Mouse (Mus musculus): Measurements from ENCODE around the gene Cd200r1. TPM values are rescaled to one million over a fixed set of nuclear protein-coding genes. Genes with fewer than 3 reads are reported as not detected.

Gene Cd200r1
- polyA plus RNA-seq (2012; rRNA removed) (0.86 and 1.1 TPM in 2 replicates), polyA plus RNA-seq (2014; fragmentation: Nextera tagmentation; extraction: Ambion mirVana) (2.7 and 2.8 TPM in 2 replicates)

GRCm38 (mm10) chr16:44765555-44766319 is at the start of gene Cd200r1:
Cd200r1 (plus strand) TSS chr16:44765736.
- no peak for DNase-seq (ENCODE audit: low spot score)
- WGBS: 77% methylated on average over 22 of the region's 22 CpGs

DNA sequence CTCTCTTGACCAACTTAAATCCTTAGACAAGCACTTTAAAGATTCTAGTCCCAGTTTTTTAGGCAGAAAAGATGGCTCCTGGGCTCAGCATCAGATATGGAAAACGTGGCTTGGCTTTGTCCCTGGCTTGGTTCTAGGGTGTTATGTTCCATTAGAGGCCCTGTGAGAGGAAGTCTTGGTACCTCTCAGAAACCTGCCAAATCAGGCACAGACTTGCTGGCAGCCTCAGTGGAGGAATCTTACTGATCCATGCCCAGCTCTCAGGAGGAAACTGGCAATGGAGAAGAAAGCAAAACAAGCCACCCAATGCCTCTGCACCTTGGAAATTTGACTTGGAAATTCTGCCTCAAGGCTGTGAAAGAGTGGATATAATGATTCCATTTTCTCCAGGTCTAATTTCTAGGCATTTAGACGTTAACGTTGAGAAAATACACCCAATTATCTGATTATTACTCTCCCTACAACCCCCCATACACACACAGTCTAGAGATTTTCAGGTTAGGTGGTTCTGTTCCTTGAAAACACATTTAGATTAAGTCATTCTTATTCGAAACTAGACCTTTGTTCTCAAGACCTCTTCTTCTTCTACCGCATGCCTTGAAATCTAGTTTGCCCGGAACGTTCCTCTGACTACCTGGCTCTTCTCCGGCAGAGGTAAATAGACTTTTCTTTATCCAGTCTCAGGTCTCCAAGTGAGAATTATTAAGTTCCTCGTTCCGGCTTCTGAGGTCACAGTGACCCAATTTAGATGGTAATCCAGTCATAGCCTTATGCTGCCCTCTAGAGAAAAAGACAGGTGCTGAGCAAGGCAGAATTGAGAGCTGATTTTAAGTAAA is 49.0 kb upstream of the Cd200r1 start:
- Histone ChIP-seq H3K9me3 (ENCODE audit: control insufficient read depth, low read length) (no peaks in the 10 kb centered on the region), H3K27ac (replicated peaks; ENCODE audit: low read depth, low read length) (peak overlapping the region; percentile 22), H3K27me3 (ENCODE audit: control insufficient read depth, insufficient read depth, low read length) (no peaks in the 10 kb centered on the region), H3K36me3 (ENCODE audit: control insufficient read depth, insufficient read depth, low read length) (peaks cover 9% of the 10 kb centered on the region; the same call in 1 of the 2 replicates), H3K9ac (ENCODE audit: low read depth, low read length, severe bottlenecking) (no peak overlapping the region), H3K4me2 (replicated peaks; ENCODE audit: low read depth, low read length, severe bottlenecking) (no peak overlapping the region), H3K4me3 (replicated peaks; ENCODE audit: low read length) (no peak overlapping the region), H3K4me1 (ENCODE audit: control insufficient read depth, insufficient read depth, low read length) (peaks cover 6% of the 10 kb centered on the region; the same call in 1 of the 2 replicates)
- ATAC-seq (ENCODE audit: low FRiP score, low read depth) (peak; percentile 80), DNase-seq (ENCODE audit: low spot score) (peak; percentile 69)
- no peak for TF ChIP-seq POLR2A (IDR thresholded peaks at IDR 0.05; ENCODE audit: borderline replicate concordance, extremely low read depth, insufficient read depth, insufficient read length)
- WGBS: 37% methylated on average over 10 of the region's 10 CpGs

More at GRCm38 (mm10) chr16:44765555-44766319, at the start of gene Cd200r1:
- H3K4me2 ChIP-seq (replicated peaks; ENCODE audit: low read depth, low read length, severe bottlenecking): no peak within 1 kb of the TSS
- H3K4me1 ChIP-seq (ENCODE audit: control insufficient read depth, insufficient read depth, low read length): no peaks in the 10 kb centered on the region
- no peak within 1 kb of the TSS for H3K27ac ChIP-seq (replicated peaks; ENCODE audit: low read depth, low read length)
- no peaks in the 10 kb centered on the region for H3K27me3 ChIP-seq (ENCODE audit: control insufficient read depth, insufficient read depth, low read length)
- no peak within 1 kb of the TSS for H3K9ac ChIP-seq (ENCODE audit: low read depth, low read length, severe bottlenecking)
- no peaks in the 10 kb centered on the region for H3K9me3 ChIP-seq (ENCODE audit: control insufficient read depth, low read length)
- H3K36me3 ChIP-seq (ENCODE audit: control insufficient read depth, insufficient read depth, low read length): no peaks in the 10 kb centered on the region
- ATAC-seq (ENCODE audit: low FRiP score, low read depth): no peak
- TF ChIP-seq POLR2A (IDR thresholded peaks at IDR 0.05; ENCODE audit: borderline replicate concordance, extremely low read depth, insufficient read depth, insufficient read length): no peak
- no peak within 1 kb of the TSS for H3K4me3 ChIP-seq (replicated peaks; ENCODE audit: low read length)

DNA sequence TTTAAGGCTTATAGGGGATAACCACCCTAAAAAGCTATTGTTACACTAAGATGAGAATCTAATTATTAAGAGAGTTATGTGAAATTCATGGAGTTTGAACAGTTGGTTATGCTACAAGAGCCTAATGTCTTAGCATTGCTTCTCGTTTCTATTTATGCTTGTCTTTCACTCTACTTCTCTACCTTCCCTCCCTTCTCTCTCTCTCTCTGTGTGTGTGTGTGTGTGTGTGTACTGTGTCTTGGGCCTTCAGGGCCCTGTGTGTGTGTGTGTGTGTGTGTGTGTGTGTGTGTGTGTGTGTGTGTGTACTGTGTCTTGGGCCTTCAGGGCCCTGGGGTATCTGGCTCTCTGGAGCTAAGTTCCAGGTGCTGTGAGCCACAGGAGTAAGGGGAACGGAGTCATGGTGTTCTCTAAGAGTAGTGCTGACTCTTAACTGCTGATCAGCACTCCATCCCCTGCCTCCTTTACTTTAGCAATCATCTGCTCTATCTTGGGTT is 48.3 kb upstream of the Cd200r1 start:
- no peak overlapping the region for H3K9ac ChIP-seq (ENCODE audit: low read depth, low read length, severe bottlenecking)
- peak; percentile 41; the same call in 1 of the 2 replicates for ATAC-seq (ENCODE audit: low FRiP score, low read depth)
- DNase-seq (ENCODE audit: low spot score): no peak
- 74% methylated on average over 2 of the region's 2 CpGs for WGBS
- no peak overlapping the region for H3K4me2 ChIP-seq (replicated peaks; ENCODE audit: low read depth, low read length, severe bottlenecking)
- no peak overlapping the region for H3K4me3 ChIP-seq (replicated peaks; ENCODE audit: low read length)
- H3K27me3 ChIP-seq (ENCODE audit: control insufficient read depth, insufficient read depth, low read length): no peaks in the 10 kb centered on the region
- H3K36me3 ChIP-seq (ENCODE audit: control insufficient read depth, insufficient read depth, low read length): peaks cover 9% of the 10 kb centered on the region; the same call in 1 of the 2 replicates
- H3K9me3 ChIP-seq (ENCODE audit: control insufficient read depth, low read length): no peaks in the 10 kb centered on the region
- peaks cover 6% of the 10 kb centered on the region; the same call in 1 of the 2 replicates for H3K4me1 ChIP-seq (ENCODE audit: control insufficient read depth, insufficient read depth, low read length)
- H3K27ac ChIP-seq (replicated peaks; ENCODE audit: low read depth, low read length): no peak overlapping the region
- no peak for TF ChIP-seq POLR2A (IDR thresholded peaks at IDR 0.05; ENCODE audit: borderline replicate concordance, extremely low read depth, insufficient read depth, insufficient read length)

DNA sequence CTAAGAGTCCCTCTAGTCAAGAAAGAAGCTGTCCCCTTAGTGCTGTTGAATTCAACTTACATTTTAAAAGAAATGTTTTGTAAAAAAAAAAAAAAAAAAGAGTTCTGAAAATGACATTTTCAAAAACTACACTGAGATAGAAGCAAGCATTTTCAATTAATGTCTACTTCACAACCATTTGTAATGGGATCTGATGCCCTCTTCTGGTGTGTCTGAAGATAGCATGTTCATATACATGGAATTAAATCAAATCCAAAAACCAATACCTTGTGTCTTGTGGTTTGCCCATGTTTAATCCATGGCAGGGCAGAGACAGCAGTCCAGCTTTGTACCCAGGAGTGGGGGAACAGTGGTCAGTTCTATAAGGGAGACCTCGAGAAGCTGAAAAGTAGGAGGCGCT is 47.7 kb upstream of the Cd200r1 start:
- H3K9me3 ChIP-seq (ENCODE audit: control insufficient read depth, low read length): no peaks in the 10 kb centered on the region
- no peaks in the 10 kb centered on the region for H3K27me3 ChIP-seq (ENCODE audit: control insufficient read depth, insufficient read depth, low read length)
- H3K4me1 ChIP-seq (ENCODE audit: control insufficient read depth, insufficient read depth, low read length): peaks cover 6% of the 10 kb centered on the region; the same call in 1 of the 2 replicates
- no peak for TF ChIP-seq POLR2A (IDR thresholded peaks at IDR 0.05; ENCODE audit: borderline replicate concordance, extremely low read depth, insufficient read depth, insufficient read length)
- WGBS: 77% methylated on average over 2 of the region's 2 CpGs
- H3K36me3 ChIP-seq (ENCODE audit: control insufficient read depth, insufficient read depth, low read length): peaks cover 9% of the 10 kb centered on the region; the same call in 1 of the 2 replicates
- no peak for DNase-seq (ENCODE audit: low spot score)
- no peak overlapping the region for H3K4me2 ChIP-seq (replicated peaks; ENCODE audit: low read depth, low read length, severe bottlenecking)
- no peak overlapping the region for H3K9ac ChIP-seq (ENCODE audit: low read depth, low read length, severe bottlenecking)
- no peak overlapping the region for H3K27ac ChIP-seq (replicated peaks; ENCODE audit: low read depth, low read length)
- ATAC-seq (ENCODE audit: low FRiP score, low read depth): no peak
- no peak overlapping the region for H3K4me3 ChIP-seq (replicated peaks; ENCODE audit: low read length)

DNA sequence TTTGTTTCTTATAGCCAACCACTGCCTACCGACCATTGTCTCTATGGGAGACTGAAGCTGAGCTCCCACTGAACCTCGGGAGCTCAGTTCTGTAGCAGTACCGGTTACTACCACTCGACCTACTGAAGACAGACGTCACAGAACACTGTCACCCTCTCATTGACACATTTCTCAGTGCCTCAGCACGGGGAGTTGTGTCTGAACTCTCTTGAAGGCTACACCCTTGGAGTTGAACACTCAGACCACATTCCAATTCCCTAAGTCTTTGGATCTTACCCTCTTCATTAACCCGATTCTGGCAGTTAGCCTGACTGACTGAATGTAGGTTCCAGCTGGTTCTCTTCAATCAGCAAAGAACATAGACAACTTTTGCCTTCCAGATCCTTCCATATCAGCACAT is 46.2 kb upstream of the Cd200r1 start:
- H3K4me1 ChIP-seq (ENCODE audit: control insufficient read depth, insufficient read depth, low read length): peaks cover 10% of the 10 kb centered on the region; the same call in 1 of the 2 replicates
- H3K4me2 ChIP-seq (replicated peaks; ENCODE audit: low read depth, low read length, severe bottlenecking): no peak overlapping the region
- H3K27ac ChIP-seq (replicated peaks; ENCODE audit: low read depth, low read length): no peak overlapping the region
- DNase-seq (ENCODE audit: low spot score): no peak
- H3K9ac ChIP-seq (ENCODE audit: low read depth, low read length, severe bottlenecking): no peak overlapping the region
- H3K27me3 ChIP-seq (ENCODE audit: control insufficient read depth, insufficient read depth, low read length): no peaks in the 10 kb centered on the region
- 89% methylated on average over 7 of the region's 7 CpGs for WGBS
- TF ChIP-seq POLR2A (IDR thresholded peaks at IDR 0.05; ENCODE audit: borderline replicate concordance, extremely low read depth, insufficient read depth, insufficient read length): no peak
- no peak overlapping the region for H3K4me3 ChIP-seq (replicated peaks; ENCODE audit: low read length)
- no peak for ATAC-seq (ENCODE audit: low FRiP score, low read depth)
- H3K9me3 ChIP-seq (ENCODE audit: control insufficient read depth, low read length): no peaks in the 10 kb centered on the region
- peaks cover 9% of the 10 kb centered on the region; the same call in 1 of the 2 replicates for H3K36me3 ChIP-seq (ENCODE audit: control insufficient read depth, insufficient read depth, low read length)
